Comparison of ENCODE assay signal across 8 mouse cellular contexts in the genomic region with DNA sequence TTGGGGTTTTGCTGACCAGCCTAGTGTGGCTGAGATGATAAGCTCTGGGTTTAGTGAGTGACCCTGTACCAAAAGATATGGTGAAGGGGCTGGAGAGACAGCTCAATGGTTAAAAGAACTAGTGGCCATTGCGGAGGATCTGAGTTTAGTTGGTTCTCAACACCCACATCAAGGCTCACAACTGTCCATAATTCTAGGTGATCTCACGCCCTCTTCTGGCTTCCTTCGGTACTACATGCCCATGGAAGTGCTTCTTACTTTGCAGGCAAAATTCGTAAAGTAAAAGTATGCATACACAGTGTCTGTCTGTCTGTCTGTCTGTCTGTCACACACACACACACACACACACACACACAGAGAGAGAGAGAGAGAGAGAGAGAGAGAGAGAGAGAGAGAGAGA. TPM values are rescaled to one million over a fixed set of nuclear protein-coding genes. Genes with fewer than 3 reads are reported as not detected.
DNase-seq lines count a peak whose midpoint lies in the region; ATAC-seq and TF ChIP-seq lines count a peak whose summit lies in the region.

No protein-coding gene starts in this region.

- no peak overlapping the region for H3K27ac ChIP-seq in midbrain, embryonic 11.5 days (ENCODE audit: low read depth, low read length)
- H3K27ac ChIP-seq in midbrain, embryonic 15.5 days, result no peak overlapping the region
- no peak overlapping the region for H3K27ac ChIP-seq in cerebellum, adult 2 months (ENCODE audit: insufficient read depth, low read length)
- no peak overlapping the region for H3K27ac ChIP-seq in limb, embryonic 10.5 days

- peak; percentile 87 for DNase-seq in midbrain, embryonic 11.5 days (ENCODE audit: low spot score, missing footprints)
- DNase-seq in R1 (ENCODE audit: low read depth, low spot score), result peak; percentile 58
- peak; percentile 3 to 27 for DNase-seq in cerebellum, adult 2 months
- peak; percentile 75 to 82 for DNase-seq in heart, postnatal 10 days
- peak; percentile 55 for DNase-seq in limb, embryonic 10.5 days (ENCODE audit: low spot score)
- peak; percentile 65 for DNase-seq in retina, embryonic 14.5 days (ENCODE audit: low spot score)
- no peak for DNase-seq in Muller cell, postnatal 12 days (ENCODE audit: inconsistent ontology term)

- 36% methylated on average over 4 of the region's 4 CpGs for WGBS in midbrain, embryonic 11.5 days
- WGBS in midbrain, embryonic 15.5 days, result 46% methylated on average over 4 of the region's 4 CpGs
- 32% methylated on average over 4 of the region's 4 CpGs for WGBS in cerebellum, adult 2 months
- 47% methylated on average over 4 of the region's 4 CpGs for WGBS in limb, embryonic 10.5 days

- no peaks in the 10 kb centered on the region for H3K36me3 ChIP-seq in midbrain, embryonic 11.5 days (ENCODE audit: control insufficient read depth, insufficient read depth, low read length)
- no peaks in the 10 kb centered on the region for H3K36me3 ChIP-seq in midbrain, embryonic 15.5 days (replicated peaks)
- H3K36me3 ChIP-seq in limb, embryonic 10.5 days, result no peaks in the 10 kb centered on the region

- H3K9ac ChIP-seq in midbrain, embryonic 11.5 days (ENCODE audit: low read length), result no peak overlapping the region
- no peak overlapping the region for H3K9ac ChIP-seq in midbrain, embryonic 15.5 days

- peak; percentile 9; the same call in 1 of the 2 replicates for TF ChIP-seq CTCF in cerebellum, adult 2 months (IDR thresholded peaks at IDR 0.05; ENCODE audit: borderline replicate concordance, insufficient read depth, low read depth, low read length)

- no peak overlapping the region for H3K4me3 ChIP-seq in midbrain, embryonic 11.5 days (ENCODE audit: low read depth, low read length)
- H3K4me3 ChIP-seq in midbrain, embryonic 15.5 days, result no peak overlapping the region
- H3K4me3 ChIP-seq in cerebellum, adult 2 months (replicated peaks; ENCODE audit: insufficient read depth, low read depth, low read length), result no peak overlapping the region
- H3K4me3 ChIP-seq in limb, embryonic 10.5 days, result no peak overlapping the region

- no peaks in the 10 kb centered on the region for H3K4me1 ChIP-seq in midbrain, embryonic 11.5 days (ENCODE audit: control insufficient read depth, insufficient read depth, low read length)
- H3K4me1 ChIP-seq in midbrain, embryonic 15.5 days, result peaks cover 5% of the 10 kb centered on the region; the same call in 1 of the 2 replicates
- no peaks in the 10 kb centered on the region for H3K4me1 ChIP-seq in cerebellum, adult 2 months (ENCODE audit: control insufficient read depth, insufficient read depth, low read length)
- peaks cover 10% of the 10 kb centered on the region; the same call in 1 of the 2 replicates for H3K4me1 ChIP-seq in limb, embryonic 10.5 days

- H3K4me2 ChIP-seq in midbrain, embryonic 11.5 days, result no peak overlapping the region
- no peak overlapping the region for H3K4me2 ChIP-seq in midbrain, embryonic 15.5 days

- no peaks in the 10 kb centered on the region for H3K9me3 ChIP-seq in midbrain, embryonic 11.5 days (ENCODE audit: control insufficient read depth, low read length)
- H3K9me3 ChIP-seq in midbrain, embryonic 15.5 days, result no peaks in the 10 kb centered on the region
- no peaks in the 10 kb centered on the region for H3K9me3 ChIP-seq in limb, embryonic 10.5 days (replicated peaks)

- intact Hi-C loops in heart, postnatal 10 days (cut with DNase I), result loop anchor here (2.0 to 5.0 kb wide), 2 partner anchors 32 to 45 kb away; partner anchors contain the start of gene Lrrk1

- no peaks in the 10 kb centered on the region for H3K27me3 ChIP-seq in midbrain, embryonic 11.5 days (ENCODE audit: control insufficient read depth, insufficient read depth, low read length)
- H3K27me3 ChIP-seq in midbrain, embryonic 15.5 days (replicated peaks), result no peaks in the 10 kb centered on the region
- no peaks in the 10 kb centered on the region; the same call in 1 of the 2 replicates for H3K27me3 ChIP-seq in cerebellum, adult 2 months (ENCODE audit: control insufficient read depth, insufficient read depth, low read length)
- no peaks in the 10 kb centered on the region for H3K27me3 ChIP-seq in limb, embryonic 10.5 days (ENCODE audit: low read depth, poor library complexity, severe bottlenecking)

- TF ChIP-seq POLR2A in cerebellum, adult 2 months (IDR thresholded peaks at IDR 0.05; ENCODE audit: borderline replicate concordance, insufficient read depth, low read length), result no peak

- ATAC-seq in midbrain, embryonic 11.5 days (ENCODE audit: low FRiP score), result no peak
- ATAC-seq in midbrain, embryonic 15.5 days (replicated peaks), result no peak

RNA-seq across cellular contexts. Expression of gene Gm10974, which starts 23.4 kb away (rescaled TPM):
- polyA plus RNA-seq in midbrain, embryonic 11.5 days (2014; fragmentation: Nextera tagmentation; extraction: Ambion mirVana), result not detected in 2 replicates
- not detected in 2 replicates for polyA plus RNA-seq in midbrain, embryonic 15.5 days (2015; fragmentation: Nextera tagmentation; extraction: Ambion mirVana)
- not detected in 2 replicates for polyA plus RNA-seq in cerebellum, adult 2 months (2012; rRNA removed)
- not detected for total RNA-seq in heart, postnatal 10 days (2021)
- not detected in 2 replicates for polyA plus RNA-seq in limb, embryonic 10.5 days (2016; fragmentation: Nextera tagmentation; extraction: Ambion mirVana)

RNA-seq across cellular contexts. Expression of gene Lrrk1, which starts 45.8 kb away (rescaled TPM):
- polyA plus RNA-seq in midbrain, embryonic 11.5 days (2014; fragmentation: Nextera tagmentation; extraction: Ambion mirVana), result 2.5 and 2.9 TPM in 2 replicates
- 3.7 and 4.1 TPM in 2 replicates for polyA plus RNA-seq in midbrain, embryonic 15.5 days (2015; fragmentation: Nextera tagmentation; extraction: Ambion mirVana)
- 2.6 TPM in 2 replicates for polyA plus RNA-seq in cerebellum, adult 2 months (2012; rRNA removed)
- total RNA-seq in heart, postnatal 10 days (2021), result 10 to 100 TPM; 11.9 to 13.3 TPM
- polyA plus RNA-seq in limb, embryonic 10.5 days (2016; fragmentation: Nextera tagmentation; extraction: Ambion mirVana), result 8.1 and 10.2 TPM in 2 replicates
